Mouse (Mus musculus) cortical plate, adult 2 months (tissue): ENCODE measurements at regions not wholly inside any gene's neighbourhood (a gene's known extent, or its start where the extent isn't known, plus 50 kb on each side); places are given as distances from the start of the nearest gene placed in this dataset.

Source experiments
- CTCF ChIP-seq: fragments of 200-500 bp; IDR thresholded peaks from 2 replicates; pipeline ENCODE4 v1.5.1; 2011; ENCODE audit warnings: mild to moderate bottlenecking, control low read depth, low read length; ENCODE audit not compliant: insufficient read depth; ENCODE audit errors: extremely low read depth
- POLR2A ChIP-seq: fragments of 200-500 bp; IDR thresholded peaks from 2 replicates; pipeline ENCODE4 v1.6.1; 2011; ENCODE audit warnings: mild to moderate bottlenecking, low read length, control low read depth; ENCODE audit not compliant: insufficient read depth; ENCODE audit errors: extremely low read depth

DNA sequence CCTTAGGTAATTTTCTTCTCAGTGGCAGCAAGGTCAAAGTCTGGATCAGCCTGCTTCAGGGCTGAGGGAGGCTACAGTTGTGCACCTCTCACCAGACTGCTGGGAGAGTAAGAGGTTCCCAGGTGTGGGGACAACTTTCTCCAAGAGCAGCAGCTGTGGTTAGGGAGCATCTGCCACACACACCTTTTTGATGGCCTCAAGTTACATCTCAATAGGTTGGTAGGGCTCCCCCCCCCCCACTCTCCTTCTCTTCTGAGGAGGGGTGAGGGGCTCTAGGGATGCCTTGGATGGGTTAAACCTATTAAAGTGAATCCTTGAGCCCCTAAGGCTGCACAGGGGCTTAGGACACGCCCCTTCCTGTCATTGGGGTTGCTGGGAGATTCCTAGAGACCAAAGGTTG, 94.7 kb upstream of the Ccnd1 start:
- TF ChIP-seq CTCF = no peak
- TF ChIP-seq POLR2A = no peak
